Mouse (Mus musculus): Measurements from ENCODE around the gene Gpr135. TPM values are rescaled to one million over a fixed set of nuclear protein-coding genes. Genes with fewer than 3 reads are reported as not detected.
A peak's percentile ranks its signal among the peaks of the same experiment; 100 is the strongest.

Gene Gpr135
- 1 to 10 TPM; 1.9 to 3.0 TPM for total RNA-seq (2021)
- long read RNA-seq, experiment 1, partial matches to known transcripts = 0 of 3 reads
- long read RNA-seq, experiment 1, other reads (novel, unspliced or antisense) = 0 of 3 reads
- long read RNA-seq, experiment 2 = 0 reads

DNA sequence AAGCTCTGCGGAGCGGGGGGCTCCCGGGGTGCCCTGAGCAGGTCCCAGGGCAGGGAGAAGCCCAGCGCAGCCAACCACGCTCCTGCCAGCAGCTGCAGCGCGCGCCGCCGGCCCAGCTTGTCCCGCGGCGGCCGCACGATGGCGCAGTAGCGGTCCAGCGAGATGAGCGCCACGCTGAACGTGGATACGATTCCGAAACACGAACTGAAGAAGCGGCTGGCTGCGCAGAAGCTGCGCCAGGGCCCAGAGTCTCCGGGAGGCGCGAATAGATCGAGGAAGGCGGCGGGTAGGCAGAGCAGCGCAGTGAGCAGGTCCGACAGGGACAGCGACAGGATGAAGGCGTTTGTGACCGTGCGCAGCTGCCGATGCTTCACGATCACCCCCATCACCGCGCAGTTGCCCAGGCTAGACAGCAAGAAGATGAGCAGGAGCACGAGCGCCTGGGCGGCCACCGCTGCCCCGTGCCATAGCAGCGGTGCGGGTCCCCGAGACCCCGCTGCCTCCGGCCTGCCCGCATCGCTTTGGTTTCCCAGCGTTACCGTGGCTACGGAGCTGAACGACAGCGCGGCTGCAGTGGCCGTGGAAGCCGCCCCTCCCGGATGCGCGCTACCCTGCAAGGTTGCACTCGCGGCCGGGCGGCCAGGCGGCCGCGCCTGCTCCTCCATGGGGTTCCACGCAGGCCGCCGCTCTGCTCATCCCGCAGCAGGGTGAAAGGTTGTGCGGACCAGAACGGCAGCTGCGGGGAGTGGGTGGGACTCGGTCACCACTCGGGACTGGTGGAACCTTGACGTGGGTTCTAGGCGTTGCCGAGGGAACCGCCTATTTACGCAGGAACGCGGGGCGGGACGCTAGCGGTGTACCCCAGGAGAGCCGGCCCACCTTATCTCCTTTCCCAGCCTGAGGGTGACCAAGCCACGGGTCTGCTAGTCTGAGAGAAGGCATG lies at the start of gene Gpr135:
TSS of gene Gpr135 (minus strand) at position 799 of the 943 bp plus-strand sequence.
- peak; percentile 90 to 92 for DNase-seq

DNA sequence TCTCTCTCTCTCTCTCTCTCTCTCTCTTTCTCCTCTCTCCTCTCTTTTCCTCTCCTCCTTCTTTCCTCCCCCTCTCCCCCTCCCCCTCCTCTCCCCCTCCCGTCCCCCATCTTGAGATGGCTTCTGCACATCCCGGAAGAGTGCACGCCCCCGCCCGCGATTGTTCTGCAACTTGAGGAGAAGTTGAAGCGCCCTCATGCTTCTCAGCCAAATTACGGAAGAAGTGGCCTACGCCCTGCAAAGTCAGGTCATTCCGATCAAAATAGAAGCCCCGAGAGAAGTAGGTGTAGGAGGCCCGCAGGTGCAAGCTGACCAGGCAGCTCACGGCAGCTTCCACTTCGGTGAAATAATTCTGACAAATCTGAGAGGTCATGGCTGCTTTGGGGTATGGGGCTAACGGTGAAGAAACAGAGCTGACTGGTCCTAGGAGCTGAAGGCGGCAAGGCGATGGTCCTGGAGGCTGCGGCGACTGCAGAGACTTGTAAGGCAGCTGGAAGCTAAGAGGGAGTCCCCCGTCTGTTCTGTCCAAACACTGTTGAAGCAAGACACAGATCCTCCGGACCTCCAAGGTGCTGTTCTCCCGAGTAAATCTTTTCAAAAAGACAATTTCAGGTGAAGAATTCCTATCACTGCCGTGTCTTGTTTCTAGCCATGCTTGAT lies 44.9 kb upstream of the Gpr135 start:
- DNase-seq = no peak

DNA sequence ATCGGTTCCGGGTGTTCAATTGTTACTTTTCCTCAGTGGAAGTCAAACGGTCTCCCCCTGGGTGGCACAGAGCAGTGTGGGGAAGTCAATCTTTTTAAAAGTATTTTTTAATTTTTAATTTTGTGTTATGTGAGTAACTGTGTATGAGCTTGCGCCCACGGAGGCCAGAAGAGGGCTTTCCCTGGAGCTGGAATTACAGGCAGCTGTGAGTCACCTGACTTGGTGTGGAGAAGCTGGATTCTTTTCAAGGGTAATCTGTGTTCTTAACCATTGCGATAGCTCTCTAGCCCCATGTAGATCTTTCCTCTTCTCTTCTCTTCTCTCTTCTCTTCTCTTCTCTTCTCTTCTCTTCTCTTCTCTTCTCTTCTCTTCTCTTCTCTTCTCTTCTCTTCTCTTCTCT lies 44.2 kb upstream of the Gpr135 start:
- peak; percentile 26 to 43 for DNase-seq

GRCm38 (mm10) chr12:72104525-72105281 lies 33.8 kb upstream of the Gpr135 start:
- DNase-seq = peak; percentile 55 to 78

GRCm38 (mm10) chr12:72104027-72104426 lies 33.1 kb upstream of the Gpr135 start:
- no peak for DNase-seq

GRCm38 (mm10) chr12:72102776-72103175 lies 31.9 kb upstream of the Gpr135 start:
- DNase-seq = no peak

DNA sequence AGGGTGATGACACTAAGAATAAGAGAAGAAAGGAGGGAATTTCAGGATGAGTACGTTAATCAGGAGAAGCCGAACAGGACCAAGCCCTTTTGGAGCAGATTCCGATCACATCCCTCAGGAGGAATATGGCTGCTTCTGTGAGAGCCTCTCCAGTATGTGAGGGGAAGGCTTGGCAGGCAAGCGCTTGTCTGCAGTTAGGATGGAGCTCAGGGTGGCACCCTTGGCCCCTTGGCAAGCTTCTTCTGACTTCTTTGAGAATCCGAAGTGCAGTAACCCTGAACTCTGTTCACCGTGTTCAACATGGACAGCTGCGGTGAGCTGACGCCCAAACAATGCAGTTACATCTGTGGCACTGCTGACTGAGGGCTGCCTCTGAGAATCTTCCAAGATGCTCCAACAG lies 26.0 kb upstream of the Gpr135 start:
- no peak for DNase-seq

DNA sequence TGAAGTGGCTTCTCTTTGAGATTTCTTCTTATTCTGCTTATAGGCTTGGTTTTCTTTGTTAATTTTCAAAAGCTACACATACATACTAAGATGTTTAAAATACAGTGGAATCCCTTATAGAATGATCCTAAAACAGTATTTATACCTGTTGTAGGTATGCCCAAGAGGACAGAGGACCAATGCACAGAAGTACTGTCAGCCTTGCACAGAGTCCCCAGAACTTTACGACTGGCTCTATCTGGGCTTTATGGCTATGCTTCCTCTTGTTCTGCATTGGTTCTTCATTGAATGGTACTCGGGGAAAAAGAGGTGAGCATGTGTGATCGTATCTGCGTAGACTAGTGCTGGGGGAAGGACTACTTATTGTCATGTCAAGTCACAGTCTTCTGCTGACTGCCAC lies 18.9 kb upstream of the Gpr135 start:
- no peak for DNase-seq

DNA sequence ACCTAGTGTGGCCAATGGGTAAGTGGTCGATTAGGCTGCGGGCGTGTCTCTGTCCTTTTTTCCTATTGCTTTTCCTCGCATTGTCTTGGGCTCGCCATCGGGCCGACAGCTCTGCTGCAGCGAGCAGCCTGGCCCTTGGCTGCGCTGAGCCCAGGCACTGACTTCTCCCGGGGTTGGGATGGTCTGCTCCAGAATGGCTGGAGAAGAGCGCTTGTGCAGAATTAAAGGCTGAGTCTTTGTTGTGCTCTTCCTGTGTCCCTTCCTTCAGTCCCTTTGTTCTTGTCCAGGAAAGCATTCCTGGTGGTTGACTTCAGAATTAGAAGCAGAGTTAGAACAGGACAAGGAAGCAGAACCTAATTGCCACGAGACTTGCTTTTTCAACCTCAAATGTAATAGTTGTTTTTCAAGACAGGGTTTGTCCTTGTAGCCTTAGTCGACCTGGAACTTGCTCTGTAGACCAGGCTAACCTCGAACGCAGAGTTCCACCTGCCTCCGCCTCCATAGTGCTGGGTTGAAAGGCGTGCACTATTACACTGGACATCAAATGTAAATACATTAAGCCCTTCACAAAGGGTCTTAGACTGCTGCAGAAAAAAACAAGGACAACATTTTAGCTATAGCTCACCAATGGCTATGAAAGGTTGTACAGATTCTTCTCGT lies 15.4 kb upstream of the Gpr135 start:
- DNase-seq = no peak

DNA sequence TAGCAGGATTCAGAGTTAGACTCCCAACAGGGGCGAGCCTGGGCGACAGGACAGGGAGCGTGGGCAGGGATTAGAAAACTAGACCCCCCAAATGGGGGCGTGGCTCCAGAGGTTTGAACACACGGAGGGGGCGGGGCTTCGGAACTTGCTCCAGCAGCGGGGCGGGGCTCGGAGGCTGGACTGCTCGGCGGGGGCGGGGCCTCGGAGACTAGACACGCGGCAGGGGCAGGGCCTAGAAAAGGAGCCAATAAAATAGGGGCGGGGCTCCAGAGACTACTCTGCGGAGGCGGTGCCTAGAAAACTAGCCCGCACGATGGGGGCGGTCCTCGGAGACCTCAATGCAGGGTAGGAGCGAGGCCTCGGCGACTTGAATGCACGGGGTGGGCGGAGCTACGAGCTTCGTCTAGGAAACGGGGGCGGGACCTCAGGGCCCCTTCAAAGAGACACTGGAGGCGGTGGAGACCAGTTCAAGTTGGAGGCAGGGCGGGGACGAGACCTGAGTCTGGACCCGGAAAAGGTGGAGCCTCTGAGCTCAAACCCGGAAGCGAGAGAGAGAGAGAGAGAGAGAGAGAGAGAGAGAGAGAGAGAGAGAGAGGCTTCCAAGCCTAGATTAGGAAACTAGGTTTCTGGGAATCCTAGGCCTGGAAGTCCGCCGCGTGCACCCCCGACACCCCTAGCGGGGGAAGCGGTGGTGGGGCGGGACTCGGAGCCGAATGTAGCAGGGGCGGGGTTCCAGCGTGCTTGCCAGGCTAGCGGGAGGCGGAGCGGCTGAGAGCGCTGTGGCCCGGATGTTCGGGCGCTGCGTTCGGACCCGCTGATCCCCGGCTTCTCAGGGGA lies 14.6 kb upstream of the Gpr135 start, which contains the start of the genes L3hypdh and Jkamp:
TSS of gene L3hypdh (minus strand) at position 111 of the 837 bp plus-strand sequence.
TSS of gene Jkamp (plus strand) at position 261 of the 837 bp plus-strand sequence.
- peak; percentile 100 for DNase-seq

- DNase-seq = no peak
Observed at GRCm38 (mm10) chr12:72085024-72085328, 14.1 kb upstream of the Gpr135 start.

DNA sequence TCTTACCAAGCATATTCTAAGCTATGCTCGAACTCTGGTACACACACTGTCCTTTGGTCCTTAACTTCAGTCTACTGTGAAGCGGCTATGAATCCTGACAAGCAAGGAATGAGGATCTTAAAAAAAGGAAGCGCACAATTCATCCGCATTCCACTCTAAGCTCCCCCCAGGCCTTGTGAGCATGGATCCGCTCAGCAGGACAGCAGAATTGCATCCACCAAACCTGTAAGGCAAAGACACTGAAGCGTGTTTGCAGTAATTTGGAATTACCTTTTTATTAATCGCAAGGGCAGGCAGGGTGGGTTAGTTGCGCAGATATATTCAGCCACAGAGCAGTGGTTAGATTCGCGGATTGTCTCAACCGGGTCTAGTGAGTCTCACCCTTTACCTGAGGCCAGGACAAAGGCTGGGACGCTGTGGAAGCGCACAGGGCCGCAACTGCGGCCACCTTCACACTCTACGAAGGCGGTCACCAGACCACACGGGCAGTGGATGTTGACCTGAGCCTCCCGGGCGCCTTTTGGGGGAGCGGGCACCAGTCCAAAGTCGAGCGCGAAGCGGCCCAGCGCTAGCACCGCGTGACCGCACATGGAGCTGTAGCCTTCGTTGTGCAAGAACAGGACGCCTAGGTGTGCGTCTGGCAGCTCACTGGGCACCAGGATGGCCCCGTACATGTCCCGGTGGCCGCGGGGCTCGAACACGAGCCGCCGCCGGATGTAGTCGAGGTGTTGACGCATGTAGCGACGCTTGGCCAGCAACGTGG lies 13.5 kb upstream of the Gpr135 start:
- peak; percentile 64 to 80 for DNase-seq

GRCm38 (mm10) chr12:72083265-72083664 lies 12.3 kb upstream of the Gpr135 start:
- DNase-seq = no peak

- DNase-seq = peak; percentile 61 to 66
Observed at GRCm38 (mm10) chr12:72082370-72082769, 11.4 kb upstream of the Gpr135 start.

- no peak for DNase-seq
Observed at GRCm38 (mm10) chr12:72081961-72082360, 11.0 kb upstream of the Gpr135 start.

DNA sequence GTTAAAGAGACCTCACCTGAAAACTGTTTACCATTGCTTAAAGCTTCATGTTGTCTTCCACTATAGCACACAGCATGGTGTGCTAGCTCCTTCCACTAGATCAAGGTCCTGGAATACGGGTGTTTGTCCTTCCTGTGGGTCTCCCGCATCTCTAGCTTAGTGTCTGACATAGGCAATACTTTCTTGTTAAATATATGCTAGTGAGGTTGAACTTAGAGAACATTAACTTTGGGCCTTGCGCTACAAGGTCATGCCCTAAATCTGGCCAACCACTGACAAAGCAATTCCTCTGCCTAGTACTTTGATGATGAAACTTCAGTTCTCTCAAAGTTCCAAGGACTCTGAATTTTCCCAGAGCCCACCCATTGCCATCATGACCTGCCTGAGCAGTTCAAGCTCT lies 7.3 kb upstream of the Gpr135 start:
- DNase-seq = peak in 1 of 2 experiments; percentile 29

DNA sequence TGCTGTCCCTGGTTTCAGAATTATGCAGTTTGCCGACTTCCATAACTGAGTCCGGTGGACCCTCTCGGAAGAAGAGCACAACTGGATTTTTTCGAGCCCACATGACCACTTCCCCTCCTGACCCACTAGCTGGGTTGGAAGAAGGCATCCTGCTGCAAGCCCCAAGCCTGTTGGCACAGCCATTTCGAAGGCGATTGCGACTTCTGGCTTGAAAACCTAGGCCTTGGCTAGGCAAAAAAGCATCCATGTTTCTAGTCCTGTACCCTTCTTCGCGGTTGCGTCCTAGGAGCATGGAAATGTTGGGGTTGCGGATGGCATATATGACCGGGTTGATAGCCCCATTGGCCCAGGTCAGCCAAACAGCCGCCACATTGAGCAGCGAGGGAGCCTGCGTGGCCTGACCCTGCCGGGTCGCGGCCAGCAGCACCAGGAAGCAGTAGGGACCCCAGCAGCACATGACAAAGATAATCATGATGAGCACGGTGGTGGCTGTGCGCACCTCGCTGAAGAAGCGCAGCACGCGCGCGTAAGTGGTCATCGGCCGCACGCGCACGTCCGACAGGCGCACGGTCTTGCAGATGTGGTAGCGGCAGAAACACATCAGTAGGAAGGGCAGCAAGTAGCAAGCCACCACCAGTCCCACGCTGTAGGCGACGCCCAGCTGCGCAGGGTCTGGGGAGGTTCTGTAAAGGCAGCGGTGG lies 1.1 kb downstream of the Gpr135 start:
- no peak for DNase-seq

DNA sequence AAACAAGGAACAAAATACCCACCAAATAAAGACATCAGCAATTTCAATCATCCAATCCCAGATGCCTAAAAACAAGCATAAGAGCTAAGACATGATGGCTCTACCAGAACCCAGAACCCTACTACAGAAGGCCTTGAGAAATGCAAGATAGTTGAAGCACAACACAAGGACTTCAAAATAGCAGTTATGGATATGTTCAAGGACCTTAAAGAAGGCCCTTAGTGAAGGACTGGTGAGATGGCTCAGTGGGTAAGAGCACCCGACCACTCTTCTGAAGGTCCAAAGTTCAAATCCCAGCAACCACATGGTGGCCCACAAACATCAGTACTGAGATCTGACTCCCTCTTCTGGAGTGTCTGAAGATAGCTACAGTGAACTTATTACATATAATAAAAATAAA lies 13.1 kb downstream of the Gpr135 start:
- no peak for DNase-seq

DNA sequence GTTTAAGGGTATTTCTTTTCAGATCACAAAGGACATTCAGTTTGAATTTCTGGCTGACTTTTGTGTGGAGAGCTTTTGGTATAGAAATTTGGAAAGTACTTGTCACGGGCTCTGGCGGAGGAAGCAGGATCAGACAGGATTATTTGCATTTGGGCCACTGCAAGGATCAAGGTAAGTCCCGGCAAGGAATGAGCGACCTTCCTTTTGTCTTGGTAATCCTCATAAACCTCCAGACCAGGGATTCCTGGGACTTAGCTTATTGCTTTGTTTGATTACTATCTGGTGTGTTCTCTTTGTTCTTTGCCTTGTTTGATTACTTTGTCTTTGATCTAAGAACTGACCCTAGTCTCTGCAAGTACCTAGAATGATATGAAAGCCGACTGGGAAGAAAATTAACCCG lies 17.1 kb downstream of the Gpr135 start:
- DNase-seq = no peak

All from adrenal gland, postnatal 36 days (tissue).